Mouse (Mus musculus): ENCODE data around the gene Rassf6.

DNA sequence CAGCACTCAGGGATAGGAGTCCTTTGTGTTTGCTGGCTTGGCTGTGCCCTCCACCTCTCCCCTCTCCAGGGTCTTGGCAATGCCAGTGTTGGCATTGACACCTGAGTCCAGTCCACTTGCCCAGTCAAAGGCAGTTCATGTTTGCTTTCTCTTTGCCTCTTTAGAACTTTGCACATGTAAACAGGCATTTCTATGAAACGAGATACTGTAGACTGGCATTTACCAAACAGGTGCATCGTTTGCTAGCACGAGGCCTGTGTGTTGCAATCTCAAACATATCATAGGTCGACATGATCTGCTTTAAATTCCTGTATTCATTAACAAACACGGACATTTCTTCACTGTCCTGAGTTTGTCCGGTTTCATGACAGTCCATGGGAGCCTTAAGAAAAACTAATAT lies 79.7 kb downstream of the Rassf6 start, which contains the start of gene 5830473C10Rik:
- TF ChIP-seq POLR2A (IDR thresholded peaks at IDR 0.05; ENCODE audit: borderline replicate concordance, extremely low read depth, insufficient read depth, insufficient read length, poor library complexity, severe bottlenecking) (no peak), CTCF (IDR thresholded peaks at IDR 0.05; ENCODE audit: borderline replicate concordance, extremely low read depth, insufficient read depth, insufficient read length) (no peak)

All from brain, embryonic 14.5 days (tissue).